In the genomic region with DNA sequence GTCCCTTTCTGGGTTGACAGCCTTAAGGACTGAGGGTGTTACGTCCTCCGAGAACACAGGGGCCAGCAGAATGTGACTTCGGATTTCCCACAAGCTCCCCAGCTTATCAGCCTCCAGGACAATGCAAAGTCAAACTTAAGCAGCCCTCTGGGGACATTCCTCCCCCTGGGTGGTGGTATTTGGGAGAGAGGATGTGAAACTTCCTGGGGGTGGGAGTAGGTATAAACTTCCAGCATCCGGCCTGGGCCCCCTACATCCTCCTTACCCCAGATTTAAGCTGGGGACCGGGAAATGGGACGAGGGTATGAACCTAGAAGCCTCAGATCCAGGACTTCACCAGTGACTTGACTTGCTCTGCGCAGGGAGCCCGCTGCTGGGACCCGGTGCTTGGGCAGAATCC, we compare ENCODE assay signal across 9 mouse cellular contexts. TPM values are rescaled to one million over a fixed set of nuclear protein-coding genes. Genes with fewer than 3 reads are reported as not detected.
DNase-seq lines count a peak whose midpoint lies in the region; ATAC-seq and TF ChIP-seq lines count a peak whose summit lies in the region.
"Had no signal": no experiment of that assay in that cellular context is flagged by ENCODE, and none has a peak within 500 bp of the region (broad histone marks: within the 10 kb centered on the region; RNA-seq: fewer than 3 reads in every experiment).

No protein-coding gene starts in this region.

- peak overlapping the region; percentile 71 for H3K9ac ChIP-seq in heart, embryonic 15.5 days
- peak overlapping the region; percentile 63 for H3K9ac ChIP-seq in embryonic facial prominence, embryonic 14.5 days (ENCODE audit: low read depth, low read length)
- peak overlapping the region; percentile 23 for H3K9ac ChIP-seq in intestine, postnatal 0 days (ENCODE audit: low read depth, low read length)
- H3K9ac ChIP-seq in midbrain, embryonic 14.5 days (replicated peaks; ENCODE audit: low read length) = peak overlapping the region; percentile 34

- no peak for DNase-seq in heart, postnatal 36 days
- DNase-seq in embryonic facial prominence, embryonic 14.5 days (ENCODE audit: low spot score) = no peak
- DNase-seq in midbrain, embryonic 14.5 days = no peak
- no peak for DNase-seq in urinary bladder, postnatal 4 days (ENCODE audit: low spot score in 2 of 2)
- DNase-seq in adrenal gland, postnatal 25 days = no peak
- no peak for DNase-seq in right cerebral cortex, adult 2 months (ENCODE audit: low spot score in 2 of 2)

- peak overlapping the region; percentile 92 for H3K4me2 ChIP-seq in heart, embryonic 15.5 days
- H3K4me2 ChIP-seq in embryonic facial prominence, embryonic 14.5 days (ENCODE audit: low read depth, low read length) = peak overlapping the region; percentile 71
- peak overlapping the region; percentile 62 for H3K4me2 ChIP-seq in intestine, postnatal 0 days (replicated peaks; ENCODE audit: low read depth)
- H3K4me2 ChIP-seq in midbrain, embryonic 14.5 days (ENCODE audit: low read length) = peak overlapping the region; percentile 59

- 0 out of 2 replicates have a peak, but pooled peaks have one; percentile 2 for ATAC-seq in heart, embryonic 15.5 days (replicated peaks; ENCODE audit: insufficient number of reproducible peaks, insufficient read depth, low FRiP score, low read depth)
- no peak for ATAC-seq in embryonic facial prominence, embryonic 14.5 days (ENCODE audit: low read depth)
- peak; percentile 3; the same call in 1 of the 2 replicates for ATAC-seq in intestine, postnatal 0 days
- no peak for ATAC-seq in midbrain, embryonic 14.5 days (ENCODE audit: low FRiP score, low TSS enrichment)

- no peaks in the 10 kb centered on the region for H3K36me3 ChIP-seq in heart, embryonic 15.5 days
- no peaks in the 10 kb centered on the region for H3K36me3 ChIP-seq in embryonic facial prominence, embryonic 14.5 days (ENCODE audit: control insufficient read depth, insufficient read depth, low read length)
- no peaks in the 10 kb centered on the region for H3K36me3 ChIP-seq in intestine, postnatal 0 days (ENCODE audit: control insufficient read depth, insufficient read depth)
- H3K36me3 ChIP-seq in midbrain, embryonic 14.5 days (ENCODE audit: control insufficient read depth, insufficient read depth, low read length) = no peaks in the 10 kb centered on the region
- H3K36me3 ChIP-seq: G1E had no signal

- intact Hi-C loops in heart, postnatal 36 days (cut with DNase I) = loop anchor here (5.0 kb wide), 1 partner anchor 263 kb away; no protein-coding TSS in a partner anchor

- peak overlapping the region; percentile 55 for H3K4me3 ChIP-seq in heart, embryonic 15.5 days
- H3K4me3 ChIP-seq in embryonic facial prominence, embryonic 14.5 days (ENCODE audit: low read depth, low read length) = peak overlapping the region; percentile 36
- H3K4me3 ChIP-seq in intestine, postnatal 0 days (ENCODE audit: low read depth, low read length) = peak overlapping the region; percentile 39
- peak overlapping the region; percentile 29 for H3K4me3 ChIP-seq in midbrain, embryonic 14.5 days (replicated peaks; ENCODE audit: low read depth, low read length)

- WGBS in heart, embryonic 15.5 days = 4% methylated on average over 9 of the region's 9 CpGs
- WGBS in embryonic facial prominence, embryonic 14.5 days = 7% methylated on average over 6 of the region's 9 CpGs
- 10% methylated on average over 9 of the region's 9 CpGs for WGBS in intestine, postnatal 0 days
- 3% methylated on average over 9 of the region's 9 CpGs for WGBS in midbrain, embryonic 14.5 days

- H3K4me1 ChIP-seq in heart, embryonic 15.5 days (replicated peaks) = peaks cover 71% of the 10 kb centered on the region
- peaks cover 31% of the 10 kb centered on the region; the same call in 1 of the 2 replicates for H3K4me1 ChIP-seq in embryonic facial prominence, embryonic 14.5 days (ENCODE audit: control insufficient read depth, insufficient read depth, low read length)
- 0 out of 2 replicates have a peak, but pooled peaks cover 4% of the 10 kb centered on the region for H3K4me1 ChIP-seq in intestine, postnatal 0 days (replicated peaks; ENCODE audit: control insufficient read depth, insufficient read depth, low read length)
- H3K4me1 ChIP-seq in midbrain, embryonic 14.5 days (ENCODE audit: control insufficient read depth, insufficient read depth, low read length) = peaks cover 25% of the 10 kb centered on the region

- peak overlapping the region; percentile 96 for H3K27ac ChIP-seq in heart, embryonic 15.5 days
- H3K27ac ChIP-seq in embryonic facial prominence, embryonic 14.5 days (replicated peaks; ENCODE audit: low read depth, low read length) = peak overlapping the region; percentile 66
- peak overlapping the region; percentile 66 for H3K27ac ChIP-seq in intestine, postnatal 0 days (ENCODE audit: low read depth, low read length)
- no peak overlapping the region for H3K27ac ChIP-seq in midbrain, embryonic 14.5 days (replicated peaks; ENCODE audit: low read depth, low read length)

- TF ChIP-seq CTCF in intestine, postnatal 0 days (IDR thresholded peaks at IDR 0.05; ENCODE audit: low read depth) = no peak

- H3K9me3 ChIP-seq in heart, embryonic 15.5 days (replicated peaks) = no peaks in the 10 kb centered on the region
- H3K9me3 ChIP-seq in embryonic facial prominence, embryonic 14.5 days (ENCODE audit: control insufficient read depth, low read length) = no peaks in the 10 kb centered on the region
- no peaks in the 10 kb centered on the region for H3K9me3 ChIP-seq in intestine, postnatal 0 days (ENCODE audit: control insufficient read depth)
- H3K9me3 ChIP-seq in midbrain, embryonic 14.5 days (ENCODE audit: control insufficient read depth, low read length) = no peaks in the 10 kb centered on the region
- H3K9me3 ChIP-seq: G1E had no signal

- H3K27me3 ChIP-seq in heart, embryonic 15.5 days = no peaks in the 10 kb centered on the region
- peaks cover 8% of the 10 kb centered on the region; the same call in 1 of the 2 replicates for H3K27me3 ChIP-seq in embryonic facial prominence, embryonic 14.5 days (replicated peaks; ENCODE audit: control insufficient read depth, insufficient read depth, low read length)
- peaks cover 20% of the 10 kb centered on the region for H3K27me3 ChIP-seq in intestine, postnatal 0 days (replicated peaks; ENCODE audit: control insufficient read depth, insufficient read depth, low read length)
- peaks cover 17% of the 10 kb centered on the region for H3K27me3 ChIP-seq in midbrain, embryonic 14.5 days (ENCODE audit: control insufficient read depth, insufficient read depth, low read length)

RNA-seq across cellular contexts. Expression of gene Mcam, which starts 4.6 kb away (rescaled TPM):
- 93.4 and 102 TPM in 2 replicates for polyA plus RNA-seq in heart, embryonic 15.5 days (2015; fragmentation: Nextera tagmentation; extraction: Ambion mirVana)
- total RNA-seq in heart, postnatal 36 days (2021) = 10 to 100 TPM; 38.7 to 39.3 TPM
- 47.0 and 47.5 TPM in 2 replicates for polyA plus RNA-seq in embryonic facial prominence, embryonic 14.5 days (2014; fragmentation: Nextera tagmentation; extraction: Ambion mirVana)
- 31.5 and 34.0 TPM in 2 replicates for polyA plus RNA-seq in intestine, postnatal 0 days (2015; fragmentation: Nextera tagmentation; extraction: Ambion mirVana)
- 6.1 and 13.2 TPM in 2 replicates for polyA plus RNA-seq in midbrain, embryonic 14.5 days (2014; fragmentation: Nextera tagmentation; extraction: Ambion mirVana)
- total RNA-seq in adrenal gland, postnatal 25 days (2021) = 32.2 and 32.9 TPM in 2 replicates
- polyA plus RNA-seq: G1E had no signal

RNA-seq across cellular contexts. Expression of gene Rnf26, which starts 16.3 kb away (rescaled TPM):
- 28.7 and 39.9 TPM in 2 replicates for polyA plus RNA-seq in heart, embryonic 15.5 days (2015; fragmentation: Nextera tagmentation; extraction: Ambion mirVana)
- total RNA-seq in heart, postnatal 36 days (2021) = 1 to 10 TPM; 6.7 to 7.6 TPM
- 61.4 and 73.4 TPM in 2 replicates for polyA plus RNA-seq in embryonic facial prominence, embryonic 14.5 days (2014; fragmentation: Nextera tagmentation; extraction: Ambion mirVana)
- 18.4 and 18.8 TPM in 2 replicates for polyA plus RNA-seq in intestine, postnatal 0 days (2015; fragmentation: Nextera tagmentation; extraction: Ambion mirVana)
- polyA plus RNA-seq in midbrain, embryonic 14.5 days (2014; fragmentation: Nextera tagmentation; extraction: Ambion mirVana) = 25.7 and 29.9 TPM in 2 replicates
- total RNA-seq in adrenal gland, postnatal 25 days (2021) = 30.3 and 36.4 TPM in 2 replicates

RNA-seq across cellular contexts. Expression of gene Gm49380, which starts 16.3 kb away (rescaled TPM):
- polyA plus RNA-seq in heart, embryonic 15.5 days (2015; fragmentation: Nextera tagmentation; extraction: Ambion mirVana) = 0.05 and 0.13 TPM in 2 replicates
- under 1 TPM in 1 of 2 experiments, not detected in 1; 0.14 TPM for total RNA-seq in heart, postnatal 36 days (2021)
- 0.22 and 0.35 TPM in 2 replicates for polyA plus RNA-seq in embryonic facial prominence, embryonic 14.5 days (2014; fragmentation: Nextera tagmentation; extraction: Ambion mirVana)
- 0.05 TPM in 1 of 2 replicates, not detected in the other for polyA plus RNA-seq in intestine, postnatal 0 days (2015; fragmentation: Nextera tagmentation; extraction: Ambion mirVana)
- polyA plus RNA-seq in midbrain, embryonic 14.5 days (2014; fragmentation: Nextera tagmentation; extraction: Ambion mirVana) = 0.11 and 0.12 TPM in 2 replicates
- total RNA-seq in adrenal gland, postnatal 25 days (2021) = 0.82 and 1.5 TPM in 2 replicates
- polyA plus RNA-seq: G1E had no signal

RNA-seq across cellular contexts. Expression of gene C1qtnf5, which starts 22.6 kb away (rescaled TPM):
- polyA plus RNA-seq in heart, embryonic 15.5 days (2015; fragmentation: Nextera tagmentation; extraction: Ambion mirVana) = 3.8 TPM in 2 replicates
- total RNA-seq in heart, postnatal 36 days (2021) = 1 to 10 TPM; 8.4 to 8.9 TPM
- polyA plus RNA-seq in embryonic facial prominence, embryonic 14.5 days (2014; fragmentation: Nextera tagmentation; extraction: Ambion mirVana) = 4.8 and 5.2 TPM in 2 replicates
- polyA plus RNA-seq in intestine, postnatal 0 days (2015; fragmentation: Nextera tagmentation; extraction: Ambion mirVana) = 5.4 and 6.0 TPM in 2 replicates
- polyA plus RNA-seq in midbrain, embryonic 14.5 days (2014; fragmentation: Nextera tagmentation; extraction: Ambion mirVana) = 3.7 and 4.0 TPM in 2 replicates
- total RNA-seq in adrenal gland, postnatal 25 days (2021) = 9.9 and 10.9 TPM in 2 replicates
- total RNA-seq: G1E had no signal

RNA-seq across cellular contexts. Expression of gene Mfrp, which starts 28.1 kb away (rescaled TPM):
- not detected in 2 replicates for polyA plus RNA-seq in heart, embryonic 15.5 days (2015; fragmentation: Nextera tagmentation; extraction: Ambion mirVana)
- total RNA-seq in heart, postnatal 36 days (2021) = not detected
- not detected in 2 replicates for polyA plus RNA-seq in embryonic facial prominence, embryonic 14.5 days (2014; fragmentation: Nextera tagmentation; extraction: Ambion mirVana)
- polyA plus RNA-seq in intestine, postnatal 0 days (2015; fragmentation: Nextera tagmentation; extraction: Ambion mirVana) = 0.05 TPM in 1 of 2 replicates, not detected in the other
- 0.09 and 0.11 TPM in 2 replicates for polyA plus RNA-seq in midbrain, embryonic 14.5 days (2014; fragmentation: Nextera tagmentation; extraction: Ambion mirVana)
- total RNA-seq in adrenal gland, postnatal 25 days (2021) = not detected in 2 replicates
- total RNA-seq: G1E had no signal
- polyA plus RNA-seq: G1E had no signal

Comparison
In these comparisons a context has a peak if more than half of its experiments do, and no peak if none do; other contexts are left out.
1. ATAC-seq: peak in heart, embryonic 15.5 days (single experiment) and intestine, postnatal 0 days (single experiment); none in embryonic facial prominence, embryonic 14.5 days (single experiment) and midbrain, embryonic 14.5 days (single experiment).
2. Peak in every context shown above with its lines, with median percentiles within 50 percentile points of each other: H3K4me2 ChIP-seq, H3K4me3 ChIP-seq and H3K9ac ChIP-seq.